Mouse (Mus musculus) cortical plate, adult 2 months (tissue): Measurements from ENCODE around the gene Sstr5.

ENCODE experiments used
- CTCF ChIP-seq: fragments of 200-500 bp; IDR thresholded peaks from 2 replicates; pipeline ENCODE4 v1.5.1; 2011; ENCODE audit warnings: mild to moderate bottlenecking, control low read depth, low read length; ENCODE audit not compliant: insufficient read depth; ENCODE audit errors: extremely low read depth
- POLR2A ChIP-seq: fragments of 200-500 bp; IDR thresholded peaks from 2 replicates; pipeline ENCODE4 v1.6.1; 2011; ENCODE audit warnings: mild to moderate bottlenecking, low read length, control low read depth; ENCODE audit not compliant: insufficient read depth; ENCODE audit errors: extremely low read depth

GRCm38 (mm10) chr17:25541768-25542167 is 44.7 kb upstream of the Sstr5 start:
- no peak for TF ChIP-seq CTCF
- TF ChIP-seq POLR2A = no peak
